Mouse (Mus musculus) intestine, postnatal 0 days (tissue): ENCODE results near the gene Nos1ap. TPM values are rescaled to one million over a fixed set of nuclear protein-coding genes. Genes with fewer than 3 reads are reported as not detected.

Source experiments
- ATAC-seq: fragments of 200-750 bp; cut with Nextera tagmentation; 2 replicates; pipeline ENCODE4 v1.8.0; 2017; ENCODE audit warnings: mild to moderate bottlenecking, moderate TSS enrichment, moderate library complexity
- H3K27ac ChIP-seq: fragments of 300-500 bp; sonication (generic); 2 replicates; pipeline ENCODE4 v1.5.1; 2014; ENCODE audit warnings: mild to moderate bottlenecking, low read depth, low read length, moderate library complexity
- H3K27me3 ChIP-seq: fragments of 300-500 bp; sonication (generic); replicated peaks from 2 replicates; pipeline ENCODE4 v1.6.1; 2014; ENCODE audit warnings: low read length, mixed read lengths; ENCODE audit not compliant: control insufficient read depth, insufficient read depth
- H3K36me3 ChIP-seq: fragments of 300-500 bp; sonication (generic); 2 replicates; pipeline ENCODE4 v1.6.1; 2014; ENCODE audit warnings: mild to moderate bottlenecking, moderate library complexity; ENCODE audit not compliant: control insufficient read depth, insufficient read depth
- H3K4me1 ChIP-seq: fragments of 300-500 bp; sonication (generic); replicated peaks from 2 replicates; pipeline ENCODE4 v1.6.1; 2014; ENCODE audit warnings: antibody characterized with exemption, low read length, mixed read lengths; ENCODE audit not compliant: control insufficient read depth, insufficient read depth
- H3K4me2 ChIP-seq: fragments of 300-500 bp; sonication (generic); replicated peaks from 2 replicates; pipeline ENCODE4 v1.6.1; 2014; ENCODE audit warnings: low read depth, mild to moderate bottlenecking, moderate library complexity
- H3K4me3 ChIP-seq: fragments of 300-500 bp; sonication (generic); 2 replicates; pipeline ENCODE4 v1.5.1; 2014; ENCODE audit warnings: low read depth, low read length
- H3K9ac ChIP-seq: fragments of 300-500 bp; sonication (generic); 2 replicates; pipeline ENCODE4 v1.6.1; 2014; ENCODE audit warnings: mild to moderate bottlenecking, low read depth, low read length
- H3K9me3 ChIP-seq: fragments of 300-500 bp; sonication (generic); 2 replicates; pipeline ENCODE4 v1.6.1; 2016; ENCODE audit warnings: mixed run types; ENCODE audit not compliant: control insufficient read depth
- CTCF ChIP-seq: sonication (generic); IDR thresholded peaks from 2 replicates; pipeline ENCODE4 v1.5.1; 2016; ENCODE audit warnings: low read depth, mild to moderate bottlenecking, control low read depth, antibody characterized with exemption, moderate library complexity
- WGBS: fragments of 180-500 bp; shearing (Covaris S2); extraction: QIAGEN DNeasy Blood & Tissue Kit; methylation state at CpG from one replicate; pipeline ENCODE4 v1.1.7; 2014; 5-methylcytosine and 5-hydroxymethylcytosine counted together
- polyA plus RNA-seq: library from polyadenylated mRNA; unstranded; fragments of >200 nt; fragmentation: Nextera tagmentation; extraction: Ambion mirVana; gene quantifications from 2 replicates; pipeline ENCODE4 v1.2.1, GENCODE M21; 2015

Nos1ap gene
- polyA plus RNA-seq, 1 experiment from 2014 or later: 3.8 TPM

DNA sequence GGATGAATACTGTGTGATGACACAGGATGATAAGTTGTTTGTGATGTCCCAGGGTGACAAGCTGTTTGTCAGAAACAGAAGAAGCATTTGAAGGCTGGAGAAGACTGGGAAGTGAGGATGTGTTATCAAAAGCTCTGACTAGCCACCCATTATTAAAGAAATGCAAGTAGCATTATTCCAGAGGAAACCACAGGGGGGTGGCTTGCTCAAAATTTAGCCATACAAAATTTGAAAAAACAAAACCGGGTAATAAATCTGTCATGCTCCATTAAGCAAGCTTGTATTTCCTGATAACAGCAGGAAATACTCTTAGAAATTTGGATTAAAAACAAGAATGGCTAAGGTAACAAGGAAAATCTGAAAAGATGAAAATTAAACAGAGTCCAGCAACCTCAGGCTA lies 171.5 kb downstream of the Nos1ap start:
- Histone ChIP-seq H3K36me3 (no peaks in the 10 kb centered on the region), H3K27ac (no peak overlapping the region), H3K9me3 (no peaks in the 10 kb centered on the region), H3K27me3 (no peaks in the 10 kb centered on the region), H3K4me3 (no peak overlapping the region), H3K4me1 (0 out of 2 replicates have a peak, but pooled peaks cover 2% of the 10 kb centered on the region), H3K4me2 (no peak overlapping the region), H3K9ac (no peak overlapping the region)
- WGBS: 61% methylated on average over 1 of the region's 1 CpGs
- ATAC-seq: no peak
- TF ChIP-seq CTCF: no peak

DNA sequence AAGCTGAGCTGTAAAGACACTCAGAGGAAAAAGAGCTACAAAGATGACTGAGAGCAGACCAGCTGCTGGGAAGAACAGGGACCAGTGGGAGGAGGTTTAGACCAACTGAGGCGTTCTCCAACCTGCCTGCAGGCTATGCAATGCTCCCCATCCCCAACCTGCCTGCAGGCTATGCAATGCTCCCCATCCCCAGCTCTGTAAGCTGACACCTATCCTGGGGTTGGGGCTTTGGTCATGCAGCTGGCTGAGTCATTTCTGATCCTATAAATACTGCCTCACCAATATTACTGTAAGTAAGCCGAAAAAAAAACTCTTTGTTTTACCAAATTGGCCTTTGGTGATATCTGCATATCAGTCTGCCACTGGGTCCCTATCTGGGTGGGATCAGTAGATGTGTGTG lies 172.7 kb downstream of the Nos1ap start:
- no peak for ATAC-seq
- no peaks in the 10 kb centered on the region for H3K4me1 ChIP-seq
- no peaks in the 10 kb centered on the region for H3K9me3 ChIP-seq
- no peak overlapping the region for H3K9ac ChIP-seq
- H3K27me3 ChIP-seq: no peaks in the 10 kb centered on the region
- no peak overlapping the region for H3K4me2 ChIP-seq
- H3K36me3 ChIP-seq: no peaks in the 10 kb centered on the region
- no peak overlapping the region for H3K27ac ChIP-seq
- WGBS: 80% methylated on average over 2 of the region's 2 CpGs
- no peak overlapping the region for H3K4me3 ChIP-seq
- no peak for TF ChIP-seq CTCF

DNA sequence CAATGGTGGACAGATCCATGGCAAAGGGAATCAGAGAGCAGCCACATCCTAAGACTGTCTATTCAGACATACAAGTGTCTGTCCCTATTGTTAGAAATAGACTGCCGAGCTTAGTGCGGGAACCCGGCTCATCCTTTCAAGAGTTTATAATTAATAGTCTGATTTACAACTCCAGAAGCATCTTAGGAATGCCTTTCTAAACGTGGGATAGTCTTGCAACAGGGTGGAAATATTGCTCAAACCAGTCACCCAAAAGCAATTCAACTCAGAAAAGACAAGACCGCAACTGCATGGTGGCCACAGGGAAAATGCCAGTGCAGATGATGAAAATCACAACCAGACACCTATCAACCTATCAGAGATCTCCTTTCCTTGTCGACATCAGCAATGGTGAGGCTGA lies 173.5 kb downstream of the Nos1ap start:
- Histone ChIP-seq H3K4me1 (no peaks in the 10 kb centered on the region), H3K27ac (no peak overlapping the region), H3K27me3 (no peaks in the 10 kb centered on the region), H3K4me3 (no peak overlapping the region), H3K4me2 (no peak overlapping the region), H3K36me3 (no peaks in the 10 kb centered on the region), H3K9me3 (no peaks in the 10 kb centered on the region), H3K9ac (no peak overlapping the region)
- no peak for TF ChIP-seq CTCF
- no peak for ATAC-seq
- 42% methylated on average over 6 of the region's 6 CpGs for WGBS

DNA sequence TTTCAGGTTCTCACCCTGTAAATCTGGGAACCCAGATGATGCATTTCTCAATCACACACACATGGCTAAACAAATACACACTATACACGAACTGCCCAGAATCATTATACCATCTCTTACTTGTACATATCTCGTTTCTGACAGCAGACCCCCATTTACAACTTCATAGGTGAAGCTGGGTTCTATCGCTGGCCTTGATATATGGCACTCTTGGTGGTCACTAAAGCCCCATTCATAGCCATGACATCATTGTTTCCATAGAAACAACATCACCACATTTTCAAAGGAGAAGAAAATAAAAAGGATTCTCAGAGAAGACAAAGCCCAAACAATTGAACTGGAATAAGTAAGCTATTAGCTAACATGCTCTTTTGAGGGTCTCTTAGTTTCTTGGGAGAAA lies 174.3 kb downstream of the Nos1ap start:
- H3K27ac ChIP-seq: no peak overlapping the region
- no peak for TF ChIP-seq CTCF
- H3K4me1 ChIP-seq: no peaks in the 10 kb centered on the region
- no peaks in the 10 kb centered on the region for H3K27me3 ChIP-seq
- 64% methylated on average over 3 of the region's 3 CpGs for WGBS
- H3K36me3 ChIP-seq: no peaks in the 10 kb centered on the region
- no peak overlapping the region for H3K9ac ChIP-seq
- no peak for ATAC-seq
- no peak overlapping the region for H3K4me3 ChIP-seq
- H3K9me3 ChIP-seq: no peaks in the 10 kb centered on the region
- no peak overlapping the region for H3K4me2 ChIP-seq

DNA sequence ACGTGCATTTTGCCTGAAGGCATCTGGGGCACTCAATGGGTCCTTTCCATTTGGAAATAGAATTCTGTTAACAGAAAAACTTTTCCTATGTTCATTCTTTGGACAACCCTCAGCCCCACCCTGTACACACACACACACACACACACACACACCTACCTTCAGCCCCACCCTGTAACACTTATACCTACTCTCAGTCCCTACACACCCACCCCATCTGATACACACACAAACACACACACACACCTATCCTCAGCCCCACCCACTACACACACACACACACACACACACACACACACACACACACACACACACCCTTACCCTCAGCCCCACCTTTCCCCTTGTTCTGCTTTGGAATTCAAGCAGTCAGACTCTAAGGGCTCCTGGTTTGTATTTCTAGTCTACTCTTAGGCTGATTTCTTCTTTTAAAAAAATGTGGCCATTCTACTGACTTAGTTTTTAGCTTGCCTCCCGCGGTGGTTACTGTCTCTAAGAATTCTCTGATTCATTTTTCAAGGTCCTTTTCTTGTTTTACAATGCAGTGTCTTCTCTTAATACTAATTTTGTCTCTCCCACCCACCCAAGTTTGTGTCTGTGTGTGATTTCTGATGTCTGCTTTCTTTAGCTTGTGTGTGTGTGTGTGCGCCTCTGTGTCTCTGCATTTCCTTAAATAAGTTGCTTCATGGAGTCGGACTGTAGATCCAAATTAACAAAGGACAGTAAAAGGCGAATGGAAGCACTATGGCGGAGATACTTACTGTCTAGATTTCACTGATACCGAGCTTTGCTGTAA lies 179.1 kb downstream of the Nos1ap start:
- WGBS: 84% methylated on average over 8 of the region's 8 CpGs
- H3K4me1 ChIP-seq: no peaks in the 10 kb centered on the region
- ATAC-seq: no peak

DNA sequence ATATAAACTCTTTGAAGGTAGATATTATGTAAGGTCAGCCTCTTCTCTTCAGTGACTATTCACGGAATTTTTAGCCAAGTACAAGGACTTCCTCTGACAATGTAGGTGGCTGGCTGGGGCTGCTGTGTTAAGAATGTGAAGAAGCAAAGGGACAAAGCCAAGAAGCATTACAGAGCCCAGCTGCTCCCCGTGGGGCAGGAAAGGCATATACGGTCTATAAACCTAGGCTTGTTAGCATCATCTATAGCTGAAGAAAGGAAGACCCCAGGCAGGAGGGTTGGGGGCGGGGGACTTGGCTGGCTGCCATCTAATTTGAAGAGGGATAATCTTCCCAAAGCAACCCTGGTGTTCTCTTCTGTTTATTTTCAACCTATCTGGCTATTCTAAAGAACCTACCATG lies 180.6 kb downstream of the Nos1ap start:
- no peak for ATAC-seq
- Histone ChIP-seq H3K9me3 (no peaks in the 10 kb centered on the region), H3K9ac (no peak overlapping the region)

More for the DNA sequence above, 179.1 kb downstream of the Nos1ap start:
- no peak for TF ChIP-seq CTCF
- no peak overlapping the region for H3K9ac ChIP-seq
- no peaks in the 10 kb centered on the region for H3K27me3 ChIP-seq
- no peak overlapping the region for H3K27ac ChIP-seq
- H3K4me2 ChIP-seq: no peak overlapping the region
- H3K36me3 ChIP-seq: no peaks in the 10 kb centered on the region
- H3K9me3 ChIP-seq: no peaks in the 10 kb centered on the region
- H3K4me3 ChIP-seq: no peak overlapping the region

More for the DNA sequence above, 180.6 kb downstream of the Nos1ap start:
- TF ChIP-seq CTCF: no peak
- Histone ChIP-seq H3K36me3 (no peaks in the 10 kb centered on the region), H3K4me2 (no peak overlapping the region), H3K27ac (no peak overlapping the region), H3K27me3 (no peaks in the 10 kb centered on the region), H3K4me1 (no peaks in the 10 kb centered on the region), H3K4me3 (no peak overlapping the region)
- 47% methylated on average over 4 of the region's 4 CpGs for WGBS
